Mouse (Mus musculus) stomach, embryonic 14.5 days (tissue): ENCODE results near the gene Bbs4. TPM values are rescaled to one million over a fixed set of nuclear protein-coding genes. Genes with fewer than 3 reads are reported as not detected.

Source experiments
- ATAC-seq: fragments of 200-750 bp; cut with Nextera tagmentation; 2 replicates; pipeline ENCODE4 v1.8.0; 2017; ENCODE audit warnings: low read depth, moderate TSS enrichment; ENCODE audit not compliant: insufficient number of reproducible peaks, insufficient read depth, low FRiP score
- H3K27ac ChIP-seq: fragments of 300-500 bp; sonication (generic); 2 replicates; pipeline ENCODE4 v1.5.1; 2014; ENCODE audit warnings: mild to moderate bottlenecking, low read length, moderate library complexity, mixed read lengths
- H3K27me3 ChIP-seq: fragments of 300-500 bp; sonication (generic); 2 replicates; pipeline ENCODE4 v1.6.1; 2014; ENCODE audit warnings: low read length, control low read depth, mixed read lengths; ENCODE audit not compliant: control insufficient read depth, insufficient read depth
- H3K36me3 ChIP-seq: fragments of 300-500 bp; sonication (generic); 2 replicates; pipeline ENCODE4 v1.6.1; 2014; ENCODE audit warnings: mild to moderate bottlenecking, control low read depth, low read length, moderate library complexity, mixed read lengths; ENCODE audit not compliant: control insufficient read depth, insufficient read depth
- H3K4me1 ChIP-seq: fragments of 300-500 bp; sonication (generic); 2 replicates; pipeline ENCODE4 v1.6.1; 2014; ENCODE audit warnings: low read length, control low read depth, mixed read lengths; ENCODE audit not compliant: control insufficient read depth, insufficient read depth
- H3K4me2 ChIP-seq: fragments of 300-500 bp; sonication (generic); replicated peaks from 2 replicates; pipeline ENCODE4 v1.6.1; 2014; ENCODE audit warnings: low read depth, low read length, control low read depth
- H3K4me3 ChIP-seq: fragments of 300-500 bp; sonication (generic); 2 replicates; pipeline ENCODE4 v1.5.1; 2014; ENCODE audit warnings: low read depth, low read length, control low read depth
- H3K9ac ChIP-seq: fragments of 300-500 bp; sonication (generic); replicated peaks from 2 replicates; pipeline ENCODE4 v1.6.1; 2014; ENCODE audit warnings: low read depth, mild to moderate bottlenecking, control low read depth, low read length, moderate library complexity, mixed read lengths
- H3K9me3 ChIP-seq: fragments of 300-500 bp; sonication (generic); 2 replicates; pipeline ENCODE4 v1.6.1; 2016; ENCODE audit warnings: low read depth, low read length, control low read depth; ENCODE audit not compliant: control insufficient read depth
- WGBS: fragments of 180-500 bp; shearing (Covaris S2); extraction: QIAGEN DNeasy Blood & Tissue Kit; methylation state at CpG from one replicate; pipeline ENCODE4 v1.1.7; 2014; 5-methylcytosine and 5-hydroxymethylcytosine counted together
- polyA plus RNA-seq: library from polyadenylated mRNA; unstranded; fragments of >200 nt; fragmentation: Nextera tagmentation; extraction: Ambion mirVana; gene quantifications from 2 replicates; pipeline ENCODE4 v1.2.1, GENCODE M21; 2014

Bbs4 gene
- polyA plus RNA-seq, 1 experiment from 2014 or later: 15.6 TPM

DNA sequence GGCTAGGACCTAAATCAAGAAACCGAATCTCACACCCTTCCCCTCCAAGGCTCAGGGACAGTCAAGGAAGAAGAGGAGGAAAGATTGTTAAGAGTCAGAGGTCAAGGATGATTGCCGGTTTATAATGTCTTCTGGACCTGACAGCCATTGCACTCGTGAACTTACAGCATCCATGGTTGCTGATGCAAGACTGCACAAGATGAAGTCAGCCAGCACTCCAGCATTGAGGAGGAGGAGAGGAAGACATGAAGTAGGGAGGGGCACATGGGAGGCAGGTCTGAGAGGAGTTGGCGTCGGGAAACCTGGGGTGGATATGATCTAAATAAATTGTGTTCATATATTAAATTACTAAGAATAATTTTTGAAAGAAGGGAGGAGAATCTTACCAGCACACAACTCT, 74.6 kb downstream of the Bbs4 start:
- Histone ChIP-seq H3K9me3 (no peaks in the 10 kb centered on the region), H3K27ac (no peak overlapping the region), H3K36me3 (no peaks in the 10 kb centered on the region), H3K4me1 (peaks cover 2% of the 10 kb centered on the region; the same call in 1 of the 2 replicates), H3K27me3 (no peaks in the 10 kb centered on the region), H3K4me2 (no peak overlapping the region), H3K9ac (no peak overlapping the region), H3K4me3 (no peak overlapping the region)
- WGBS: 59% methylated on average over 5 of the region's 5 CpGs
- ATAC-seq: no peak

- no peak overlapping the region for H3K4me2 ChIP-seq
- no peak overlapping the region for H3K9ac ChIP-seq
- no peak for ATAC-seq
- H3K4me1 ChIP-seq: peaks cover 2% of the 10 kb centered on the region; the same call in 1 of the 2 replicates
- H3K36me3 ChIP-seq: no peaks in the 10 kb centered on the region
- H3K9me3 ChIP-seq: no peaks in the 10 kb centered on the region
- H3K4me3 ChIP-seq: no peak overlapping the region
- no peak overlapping the region for H3K27ac ChIP-seq
- H3K27me3 ChIP-seq: no peaks in the 10 kb centered on the region
- 93% methylated on average over 2 of the region's 2 CpGs for WGBS
Measured at GRCm38 (mm10) chr9:59278199-59278598, 75.1 kb downstream of the Bbs4 start.

- Histone ChIP-seq H3K27ac (no peak overlapping the region), H3K4me1 (no peaks in the 10 kb centered on the region), H3K27me3 (no peaks in the 10 kb centered on the region), H3K4me2 (no peak overlapping the region), H3K9me3 (no peaks in the 10 kb centered on the region), H3K36me3 (no peaks in the 10 kb centered on the region), H3K4me3 (no peak overlapping the region), H3K9ac (no peak overlapping the region)
- no peak for ATAC-seq
- 86% methylated on average over 19 of the region's 19 CpGs for WGBS
Measured at GRCm38 (mm10) chr9:59274846-59275455, 78.4 kb downstream of the Bbs4 start.

DNA sequence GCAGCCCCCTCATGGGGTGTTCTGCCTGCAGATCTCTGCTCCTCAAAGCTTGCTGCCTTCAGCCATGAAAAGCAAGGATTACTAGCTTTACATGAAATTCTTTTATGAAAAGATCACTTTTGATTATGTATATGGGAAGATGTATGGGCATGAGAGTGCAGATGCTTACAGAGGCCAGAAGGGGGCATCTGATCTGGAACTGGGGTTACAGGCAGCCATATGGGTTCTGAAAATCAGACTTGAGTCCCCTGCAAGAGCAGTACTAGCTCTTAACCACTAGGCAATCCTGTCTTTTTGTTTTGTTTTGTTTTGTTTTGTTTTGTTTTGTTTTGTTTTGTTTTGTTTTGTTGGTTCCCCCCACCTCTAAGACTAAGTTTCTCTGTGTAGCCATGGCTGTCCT, 80.1 kb downstream of the Bbs4 start:
- Histone ChIP-seq H3K9ac (no peak overlapping the region), H3K4me1 (0 out of 2 replicates have a peak, but pooled peaks cover 3% of the 10 kb centered on the region), H3K9me3 (no peaks in the 10 kb centered on the region), H3K4me2 (no peak overlapping the region), H3K4me3 (no peak overlapping the region), H3K36me3 (no peaks in the 10 kb centered on the region), H3K27me3 (no peaks in the 10 kb centered on the region), H3K27ac (no peak overlapping the region)
- no peak for ATAC-seq

Other genes starting within 250 kb of the Bbs4 start
- 35.9 and 41.8 TPM in 2 replicates for gene Adpgk, start 62.0 kb downstream of the Bbs4 start, polyA plus RNA-seq
- gene Arih1, start 133.1 kb upstream of the Bbs4 start, polyA plus RNA-seq: 18.3 and 19.4 TPM in 2 replicates
- 86.7 and 88.1 TPM in 2 replicates for gene Hexa, start 186.0 kb upstream of the Bbs4 start, polyA plus RNA-seq
- 0.39 TPM in 1 of 2 replicates, not detected in the other for gene Tmem202, start 186.3 kb upstream of the Bbs4 start, polyA plus RNA-seq
- 4.0 and 4.6 TPM in 2 replicates for gene Celf6, start 224.4 kb upstream of the Bbs4 start, polyA plus RNA-seq